Comparison of ENCODE assay signal across 8 mouse cellular contexts in the genomic region with DNA sequence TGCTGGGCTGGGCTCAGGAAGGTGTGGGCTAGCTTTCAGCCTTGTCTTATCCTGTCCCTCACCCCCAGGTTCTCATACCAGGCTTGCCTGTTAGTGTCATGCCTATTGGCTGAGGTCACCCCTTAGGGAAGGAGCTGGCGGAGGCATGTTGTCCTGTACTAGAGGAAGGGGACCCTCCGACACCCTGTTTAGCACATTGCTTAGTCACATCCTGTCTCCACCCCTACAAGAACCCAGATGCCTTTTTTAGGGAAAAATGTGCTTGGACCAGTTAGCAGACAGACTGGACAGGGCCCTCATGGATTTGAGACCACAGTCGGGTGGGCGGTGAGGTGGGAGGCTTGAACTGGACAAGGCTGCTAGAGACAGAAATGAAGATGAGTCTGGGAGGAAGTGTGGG. TPM values are rescaled to one million over a fixed set of nuclear protein-coding genes. Genes with fewer than 3 reads are reported as not detected.
DNase-seq lines count a peak whose midpoint lies in the region; ATAC-seq lines count a peak whose summit lies in the region.

No protein-coding gene starts in this region.

- H3K4me3 ChIP-seq in brown adipose tissue, adult 24 weeks (ENCODE audit: insufficient read depth, low read depth, low read length): peak overlapping the region; percentile 25
- no peak overlapping the region for H3K4me3 ChIP-seq in lung, embryonic 16.5 days (ENCODE audit: low read length)

- peaks cover 61% of the 10 kb centered on the region for H3K36me3 ChIP-seq in lung, embryonic 16.5 days (ENCODE audit: control insufficient read depth, insufficient read depth, low read length)

- H3K27ac ChIP-seq in brown adipose tissue, adult 24 weeks (replicated peaks; ENCODE audit: low read depth, low read length): peak overlapping the region; percentile 100
- peak overlapping the region; percentile 63; the same call in 1 of the 2 replicates for H3K27ac ChIP-seq in lung, embryonic 16.5 days (ENCODE audit: low read length)

- 67% methylated on average over 4 of the region's 4 CpGs for WGBS in lung, embryonic 16.5 days

- no peaks in the 10 kb centered on the region for H3K27me3 ChIP-seq in lung, embryonic 16.5 days (ENCODE audit: control insufficient read depth, insufficient read depth, low read depth, low read length)

- intact Hi-C loops in heart, postnatal 36 days (cut with DNase I): no loop called here

- H3K9me3 ChIP-seq in lung, embryonic 16.5 days (ENCODE audit: control insufficient read depth, low read length): no peaks in the 10 kb centered on the region

- no peak overlapping the region for H3K4me2 ChIP-seq in lung, embryonic 16.5 days (ENCODE audit: low read depth, low read length)

- DNase-seq in adrenal gland, postnatal 14 days: peak; percentile 49
- DNase-seq in adrenal gland, postnatal 36 days: no peak
- peak; percentile 77 to 82 for DNase-seq in heart, postnatal 36 days
- DNase-seq in left cerebral cortex, adult 9 months (ENCODE audit: low spot score in 2 of 2): no peak
- no peak for DNase-seq in retina, embryonic 14.5 days (ENCODE audit: low spot score)
- no peak for DNase-seq in spleen, postnatal 10 days (ENCODE audit: low spot score in 2 of 2)

- H3K4me1 ChIP-seq in brown adipose tissue, adult 24 weeks (ENCODE audit: control insufficient read depth, insufficient read depth, insufficient read length, low read length): peaks cover 39% of the 10 kb centered on the region
- H3K4me1 ChIP-seq in lung, embryonic 16.5 days (replicated peaks; ENCODE audit: control insufficient read depth, insufficient read depth, low read length): peaks cover 15% of the 10 kb centered on the region

- H3K9ac ChIP-seq in lung, embryonic 16.5 days (ENCODE audit: low read length): 0 out of 2 replicates have a peak overlapping the region, but pooled peaks have one; percentile 9

- peak; percentile 58 for ATAC-seq in lung, embryonic 16.5 days (ENCODE audit: low read depth)

RNA-seq across cellular contexts. Expression of gene Phyhd1, which starts 7.4 kb away (rescaled TPM):
- 19.8 and 20.4 TPM in 2 replicates for total RNA-seq in adrenal gland, postnatal 14 days (2021)
- 10 to 100 TPM; 15.3 to 19.5 TPM for total RNA-seq in adrenal gland, postnatal 36 days (2021)
- 16.2 and 19.3 TPM in 2 replicates for polyA plus RNA-seq in brown adipose tissue, adult 24 weeks (2012; ENCODE audit: insufficient read depth, insufficient read length, missing spikeins)
- total RNA-seq in heart, postnatal 36 days (2021): 100 to 1,000 TPM in 1 of 2 experiments, 10 to 100 TPM in 1; 96.9 to 120 TPM
- 7.4 and 8.2 TPM in 2 replicates for polyA plus RNA-seq in lung, embryonic 16.5 days (2015; fragmentation: Nextera tagmentation; extraction: Ambion mirVana)

RNA-seq across cellular contexts. Expression of gene Gm28035, which starts 18.2 kb away (rescaled TPM):
- 0.63 and 1.7 TPM in 2 replicates for total RNA-seq in adrenal gland, postnatal 14 days (2021)
- 1 to 10 TPM; 1.3 to 2.1 TPM for total RNA-seq in adrenal gland, postnatal 36 days (2021)
- polyA plus RNA-seq in brown adipose tissue, adult 24 weeks (2012; ENCODE audit: insufficient read depth, insufficient read length, missing spikeins): not detected in 2 replicates
- 1 to 10 TPM; 4.5 to 5.5 TPM for total RNA-seq in heart, postnatal 36 days (2021)
- 0.16 and 0.18 TPM in 2 replicates for polyA plus RNA-seq in lung, embryonic 16.5 days (2015; fragmentation: Nextera tagmentation; extraction: Ambion mirVana)

RNA-seq across cellular contexts. Expression of gene Lrrc8a, which starts 21.1 kb away (rescaled TPM):
- 57.7 and 60.3 TPM in 2 replicates for total RNA-seq in adrenal gland, postnatal 14 days (2021)
- total RNA-seq in adrenal gland, postnatal 36 days (2021): 10 to 100 TPM; 57.6 to 75.2 TPM
- polyA plus RNA-seq in brown adipose tissue, adult 24 weeks (2012; ENCODE audit: insufficient read depth, insufficient read length, missing spikeins): 11.9 and 14.8 TPM in 2 replicates
- total RNA-seq in heart, postnatal 36 days (2021): 10 to 100 TPM; 56.7 to 67.8 TPM
- polyA plus RNA-seq in lung, embryonic 16.5 days (2015; fragmentation: Nextera tagmentation; extraction: Ambion mirVana): 41.9 and 42.0 TPM in 2 replicates

RNA-seq across cellular contexts. Expression of gene Gm28038, which starts 22.2 kb away (rescaled TPM):
- not detected in 2 replicates for total RNA-seq in adrenal gland, postnatal 14 days (2021)
- not detected for total RNA-seq in adrenal gland, postnatal 36 days (2021)
- polyA plus RNA-seq in brown adipose tissue, adult 24 weeks (2012; ENCODE audit: insufficient read depth, insufficient read length, missing spikeins): not detected in 2 replicates
- 1 to 10 TPM in 1 of 2 experiments, under 1 TPM in 1; 0.92 to 3.1 TPM for total RNA-seq in heart, postnatal 36 days (2021)
- polyA plus RNA-seq in lung, embryonic 16.5 days (2015; fragmentation: Nextera tagmentation; extraction: Ambion mirVana): not detected in 2 replicates

RNA-seq across cellular contexts. Expression of gene Dolk, which starts 27.5 kb away (rescaled TPM):
- total RNA-seq in adrenal gland, postnatal 14 days (2021): 46.2 and 48.1 TPM in 2 replicates
- total RNA-seq in adrenal gland, postnatal 36 days (2021): 10 to 100 TPM; 42.8 to 51.3 TPM
- 37.8 and 40.5 TPM in 2 replicates for polyA plus RNA-seq in brown adipose tissue, adult 24 weeks (2012; ENCODE audit: insufficient read depth, insufficient read length, missing spikeins)
- 10 to 100 TPM; 22.4 to 24.7 TPM for total RNA-seq in heart, postnatal 36 days (2021)
- 30.3 and 31.4 TPM in 2 replicates for polyA plus RNA-seq in lung, embryonic 16.5 days (2015; fragmentation: Nextera tagmentation; extraction: Ambion mirVana)

Comparison
In these comparisons a context has a peak if more than half of its experiments do, and no peak if none do; other contexts are left out.
1. DNase-seq: peak in adrenal gland, postnatal 14 days (single experiment) and heart, postnatal 36 days (2 of 2); none in adrenal gland, postnatal 36 days (0 of 2), left cerebral cortex, adult 9 months (0 of 2), retina, embryonic 14.5 days (single experiment) and spleen, postnatal 10 days (0 of 2).